20 mouse cellular contexts compared by ENCODE assay signal in the genomic region with DNA sequence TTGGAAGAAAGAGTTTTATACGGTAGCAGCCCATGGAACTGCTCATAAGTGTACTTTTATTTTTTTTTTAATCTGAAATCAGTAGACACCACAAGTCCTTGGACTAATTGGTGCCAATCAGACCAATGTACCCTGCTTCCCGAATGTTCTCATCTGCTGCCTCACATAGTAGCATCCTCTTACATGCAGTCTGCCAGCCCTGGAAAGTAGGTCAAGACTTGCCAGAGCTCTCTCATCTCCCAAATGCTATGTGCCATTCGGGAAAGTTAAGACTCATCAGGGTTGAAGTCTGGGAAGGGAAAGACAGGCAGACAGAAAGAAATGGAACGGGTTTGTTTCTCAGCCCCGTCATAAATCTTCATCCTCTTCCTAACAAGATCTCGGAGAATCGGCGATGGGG.
DNase-seq lines count a peak whose midpoint lies in the region; ATAC-seq lines count a peak whose summit lies in the region.
"Had no signal": no experiment of that assay in that cellular context is flagged by ENCODE, and none has a peak within 500 bp of the region (broad histone marks: within the 10 kb centered on the region; RNA-seq: fewer than 3 reads in every experiment).

No protein-coding gene starts in this region.

- peak; percentile 62; the same call in 1 of the 2 replicates for ATAC-seq in frontal cortex, adult (ENCODE audit: low TSS enrichment)
- no peak for ATAC-seq in megakaryocyte progenitor cell, adult 5-6 weeks (replicated peaks; ENCODE audit: poor library complexity)
- ATAC-seq: activated CD4-positive, CD25-positive, alpha-beta regulatory T cell, adult 4 months; CD4-positive, CD25-positive, alpha-beta regulatory T cell, adult 4 months; Patski had no signal

- DNase-seq in frontal cortex, adult 2 months (ENCODE audit: extremely low spot score in 1 of 2, low spot score in 1 of 2), result no peak
- peak; percentile 52 for DNase-seq in brain, adult 2 months (ENCODE audit: low read depth, low spot score)
- DNase-seq in telencephalon, adult 2 months (ENCODE audit: low read depth, low spot score), result peak; percentile 8
- DNase-seq in kidney, adult 9 months, result no peak
- DNase-seq: adrenal gland, adult 2 months; adrenal gland, adult 8-10 months; adrenal gland, postnatal 10 days; adrenal gland, postnatal 14 days; adrenal gland, postnatal 25 days; adrenal gland, postnatal 36 days; B cell, adult 2 months; cerebellum, adult 11 months; cerebellum, adult 11-12 months; cerebellum, adult 18-20 months; cerebellum, adult 2 months had no signal

Comparison
In these comparisons a context has a peak if more than half of its experiments do, and no peak if none do; other contexts are left out.
1. DNase-seq: peak in brain, adult 2 months (single experiment) and telencephalon, adult 2 months (single experiment); none in frontal cortex, adult 2 months (0 of 2) and kidney, adult 9 months (single experiment).